ENCODE assay signal across 23 mouse cellular contexts in genomic region chr7:121441186-121441585, GRCm38 (mm10). TPM values are rescaled to one million over a fixed set of nuclear protein-coding genes. Genes with fewer than 3 reads are reported as not detected.
"Had no signal": no experiment of that assay in that cellular context is flagged by ENCODE, and none has a peak within 500 bp of the region (broad histone marks: within the 10 kb centered on the region; RNA-seq: fewer than 3 reads in every experiment).

No protein-coding gene starts in this region.

- DNase-seq: heart, postnatal 10 days; heart, postnatal 36 days; heart, postnatal 4 days; kidney, adult 11 months; kidney, adult 18-20 months; kidney, adult 2 months; kidney, adult 8-10 months; kidney, adult 9 months; kidney, postnatal 10 days; kidney, postnatal 14 days; kidney, postnatal 25 days; kidney, postnatal 36 days; kidney, postnatal 4 days; layer of hippocampus, adult 9-11 months; layer of hippocampus, postnatal 36 days had no signal

- ATAC-seq: hindbrain, embryonic 16.5 days; hindbrain, postnatal 0 days; inflammation-experienced regulatory T-cells, adult 6 months; intestine, embryonic 15.5 days; intestine, embryonic 16.5 days; intestine, postnatal 0 days had no signal

RNA-seq across cellular contexts. Expression of gene Hs3st2, which starts 49.5 kb away (rescaled TPM):
- total RNA-seq: heart, postnatal 10 days; heart, postnatal 25 days; heart, postnatal 36 days; heart, postnatal 4 days; hematopoietic stem cell, adult 5-6 weeks had no signal
